In the genomic region with DNA sequence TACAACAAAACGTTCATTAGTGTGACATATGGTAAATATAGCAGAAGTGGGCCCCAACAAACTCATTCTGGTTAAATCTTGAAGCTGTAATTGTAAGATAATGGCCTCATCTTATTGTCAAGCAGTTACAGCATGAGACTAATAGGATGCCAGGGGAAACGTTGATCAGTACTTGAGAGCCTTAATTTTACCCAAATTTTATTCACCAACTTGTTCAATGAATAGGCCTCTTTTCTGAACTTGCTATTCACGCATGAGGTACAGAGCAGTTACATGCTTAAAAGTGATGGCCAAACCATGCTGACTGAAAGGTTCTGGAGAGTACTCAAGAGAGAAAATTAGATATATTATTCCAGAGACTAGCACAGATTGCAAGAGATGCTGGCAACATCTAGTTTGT, we compare ENCODE assay signal across 27 mouse cellular contexts.
"Had no signal": no experiment of that assay in that cellular context is flagged by ENCODE, and none has a peak within 500 bp of the region (broad histone marks: within the 10 kb centered on the region; RNA-seq: fewer than 3 reads in every experiment).

No protein-coding gene starts in this region.

- H3K36me3 ChIP-seq: heart, embryonic 13.5 days; heart, embryonic 15.5 days; hindbrain, embryonic 13.5 days; hindbrain, embryonic 15.5 days; kidney, embryonic 15.5 days; limb, embryonic 13.5 days; limb, embryonic 15.5 days; liver, embryonic 12.5 days had no signal

- H3K9me3 ChIP-seq: heart, embryonic 13.5 days; heart, embryonic 15.5 days; hindbrain, embryonic 13.5 days; hindbrain, embryonic 15.5 days; kidney, embryonic 15.5 days; limb, embryonic 13.5 days; limb, embryonic 15.5 days; liver, embryonic 12.5 days had no signal

- H3K4me3 ChIP-seq: heart, adult 2 months; heart, embryonic 13.5 days; heart, embryonic 15.5 days; hindbrain, embryonic 13.5 days; hindbrain, embryonic 15.5 days; kidney, embryonic 15.5 days; limb, embryonic 13.5 days; limb, embryonic 15.5 days; liver, embryonic 12.5 days had no signal

- H3K4me1 ChIP-seq: heart, embryonic 13.5 days; heart, embryonic 15.5 days; hindbrain, embryonic 13.5 days; hindbrain, embryonic 15.5 days; kidney, embryonic 15.5 days; limb, embryonic 13.5 days; limb, embryonic 15.5 days; liver, embryonic 12.5 days had no signal

- H3K9ac ChIP-seq: heart, embryonic 13.5 days; heart, embryonic 15.5 days; hindbrain, embryonic 13.5 days; hindbrain, embryonic 15.5 days; kidney, embryonic 15.5 days; limb, embryonic 13.5 days; limb, embryonic 15.5 days; liver, embryonic 12.5 days; liver, embryonic 14.5 days had no signal

- H3K4me2 ChIP-seq: heart, embryonic 11.5 days; heart, embryonic 13.5 days; heart, embryonic 15.5 days; hindbrain, embryonic 13.5 days; hindbrain, embryonic 15.5 days; kidney, embryonic 15.5 days; limb, embryonic 13.5 days; limb, embryonic 15.5 days; liver, embryonic 12.5 days had no signal

- H3K27ac ChIP-seq: heart, adult 2 months; heart, embryonic 13.5 days; heart, embryonic 15.5 days; hindbrain, embryonic 13.5 days; hindbrain, embryonic 15.5 days; hindbrain, postnatal 0 days; kidney, embryonic 15.5 days; kidney, postnatal 0 days; limb, embryonic 13.5 days; limb, embryonic 15.5 days; liver, embryonic 12.5 days; liver, embryonic 14.5 days had no signal

- DNase-seq: gastrocnemius, postnatal 14 days; gastrocnemius, postnatal 36 days; heart, adult 11 months; heart, adult 2 months; heart, postnatal 14 days; heart, postnatal 36 days; kidney, adult 11 months; kidney, adult 2 months; kidney, adult 9 months; kidney, postnatal 14 days; kidney, postnatal 36 days; layer of hippocampus, adult 9-11 months; layer of hippocampus, postnatal 36 days; left cerebral cortex, postnatal 4 days had no signal

- ATAC-seq: hindbrain, postnatal 0 days; intestine, embryonic 16.5 days; liver, embryonic 12.5 days had no signal

- H3K27me3 ChIP-seq: heart, embryonic 13.5 days; heart, embryonic 15.5 days; hindbrain, embryonic 13.5 days; hindbrain, embryonic 15.5 days; kidney, embryonic 15.5 days; limb, embryonic 13.5 days; limb, embryonic 15.5 days; liver, embryonic 12.5 days had no signal
